Mouse (Mus musculus) v-Abl transformed pro-B cells (cell line): ENCODE measurements at regions not wholly inside any gene's neighbourhood (a gene's known extent, or its start where the extent isn't known, plus 50 kb on each side); places are given as distances from the start of the nearest gene placed in this dataset.
"Not testable (repeated sequence)": the region's sequence is repeated elsewhere in the genome, so short reads cannot be mapped to it uniquely, and the experiment has no call there.

Experiments
- in situ Hi-C, 2 experiments: fragments of 400-800 bp; cut with MboI; formaldehyde crosslinking; loops; one replicate each; pipeline ENCODE4 v1.15.1; 2025; ENCODE audit not compliant: unreplicated experiment in 2 of 2

DNA sequence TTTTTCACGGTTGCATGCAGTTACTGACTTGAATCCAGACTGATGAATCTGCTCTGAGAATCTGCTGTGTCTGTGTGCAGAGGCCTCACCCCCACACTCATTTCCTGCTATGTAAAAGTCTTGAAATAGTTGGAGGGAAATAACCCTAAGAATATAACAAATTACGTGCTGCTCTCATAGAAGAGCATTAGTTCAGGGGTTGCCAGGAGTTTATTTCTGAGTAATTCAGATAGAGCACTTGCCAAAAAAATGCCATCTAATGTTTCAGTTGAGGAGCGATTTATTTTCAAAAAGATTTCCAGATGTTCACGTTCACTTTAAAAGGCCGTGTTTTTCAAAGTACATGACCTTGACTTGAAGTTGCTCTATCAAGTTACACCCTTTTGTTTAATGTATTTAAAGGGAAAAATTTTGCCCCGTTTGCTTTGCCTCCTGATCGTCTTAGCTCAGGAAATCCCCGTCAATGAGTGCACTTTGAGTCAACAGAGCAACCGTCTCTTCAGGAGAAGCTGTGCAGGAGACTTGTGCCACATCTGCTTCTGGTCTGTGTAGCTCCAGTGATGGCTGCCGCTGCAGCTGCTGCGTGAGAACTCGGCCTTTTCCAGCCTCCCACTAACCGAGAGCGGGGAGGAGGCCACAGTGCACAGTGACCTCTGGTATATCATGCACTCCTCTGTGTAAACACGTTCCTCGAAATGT is 50.9 kb upstream of the Sec61g start:
- in situ Hi-C loops = no loop called here

DNA sequence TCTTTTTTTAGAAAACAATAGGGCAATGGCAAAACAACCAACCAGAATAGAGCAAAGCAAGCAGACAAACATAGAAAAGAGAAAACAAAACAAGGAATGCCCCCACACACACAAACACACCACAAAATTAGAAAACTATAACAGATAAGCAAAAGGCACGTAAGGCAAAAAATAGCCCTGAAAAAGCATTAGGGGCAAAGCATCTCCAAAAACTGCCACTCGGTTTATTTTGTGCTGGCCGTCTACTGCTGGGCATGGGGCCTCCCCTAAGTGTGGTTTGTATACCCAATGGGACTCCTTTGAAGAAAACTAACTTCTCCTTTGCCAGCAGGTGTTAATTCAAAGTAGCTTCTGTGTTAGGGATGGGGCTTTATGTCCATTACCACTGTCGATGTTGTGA is 53.4 kb upstream of the Sec61g start:
- in situ Hi-C loops = no loop called here

DNA sequence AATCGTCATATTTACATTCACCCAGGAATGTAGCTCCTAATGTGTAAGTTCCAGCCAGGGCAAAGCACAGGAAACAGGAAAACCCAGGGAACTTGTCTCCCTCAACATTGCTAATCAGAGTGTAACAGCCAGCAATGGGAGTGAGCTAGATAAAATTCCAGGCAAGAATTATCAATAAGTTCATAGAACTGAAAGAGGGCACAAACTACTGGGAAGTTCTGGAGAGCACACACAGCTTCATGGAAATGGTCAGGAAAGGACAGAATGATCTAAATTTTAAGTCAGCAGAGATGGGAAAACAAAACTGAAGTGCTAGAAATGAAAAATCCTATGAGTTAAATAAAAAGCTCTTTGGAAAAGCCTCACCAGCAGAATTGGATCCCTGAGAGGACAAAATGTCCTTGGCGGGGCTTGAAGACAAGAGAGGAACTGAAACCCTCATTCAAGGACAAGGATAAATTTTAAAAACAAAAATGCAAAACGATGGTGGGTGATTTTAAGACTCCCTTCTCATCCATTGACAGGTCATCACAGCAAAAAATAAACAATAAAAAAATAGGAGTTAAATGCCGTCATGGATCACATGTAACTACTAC is 80.9 kb upstream of the Sec61g start:
- in situ Hi-C loops = no loop called here

DNA sequence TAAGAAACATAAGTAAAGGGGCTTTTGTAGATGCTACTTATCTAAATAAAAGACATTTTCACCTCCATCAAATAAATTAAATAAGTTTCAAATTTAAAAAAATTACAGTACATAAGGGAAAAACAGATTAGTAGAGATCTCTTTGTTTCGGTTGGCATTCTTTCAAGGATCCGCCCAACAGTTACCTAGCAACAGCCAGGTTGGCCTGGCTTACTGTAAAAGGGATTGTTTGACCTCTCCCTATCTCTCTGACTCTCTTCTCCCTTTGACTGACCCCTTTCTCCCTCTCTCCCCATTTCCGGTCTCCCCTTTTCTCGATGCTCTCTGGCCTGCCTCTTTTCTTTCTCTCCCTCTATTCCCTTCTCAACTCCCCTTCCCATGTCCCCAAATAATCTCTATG is 82.3 kb upstream of the Sec61g start:
- in situ Hi-C loops = no loop called here

GRCm38 (mm10) chr11:16591471-16591921 is 83.2 kb upstream of the Sec61g start:
- in situ Hi-C loops = no loop called here

- in situ Hi-C loops = no loop called here
Observed at GRCm38 (mm10) chr11:16592006-16592405, 83.7 kb upstream of the Sec61g start.

DNA sequence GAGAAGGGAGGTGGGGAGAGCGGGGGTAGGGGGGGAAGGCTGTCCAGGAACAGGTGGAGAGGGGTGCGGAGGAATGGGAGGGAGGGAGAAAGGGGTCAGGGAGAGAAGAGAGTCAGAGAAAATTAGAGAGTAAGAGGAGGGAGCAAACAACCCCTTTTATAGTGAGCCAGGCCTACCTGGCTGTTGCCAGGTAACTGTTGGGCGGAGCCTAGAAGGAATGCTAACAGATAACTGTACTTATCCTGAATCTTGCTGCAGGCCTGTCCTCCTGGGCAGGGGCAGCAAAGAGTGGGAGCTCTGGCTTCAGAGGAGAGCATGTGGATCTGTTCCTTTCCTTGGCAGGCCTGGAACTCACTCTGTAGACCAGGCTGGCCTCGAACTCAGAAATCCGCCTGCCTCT is 84.5 kb upstream of the Sec61g start:
- in situ Hi-C loops = no loop called here

DNA sequence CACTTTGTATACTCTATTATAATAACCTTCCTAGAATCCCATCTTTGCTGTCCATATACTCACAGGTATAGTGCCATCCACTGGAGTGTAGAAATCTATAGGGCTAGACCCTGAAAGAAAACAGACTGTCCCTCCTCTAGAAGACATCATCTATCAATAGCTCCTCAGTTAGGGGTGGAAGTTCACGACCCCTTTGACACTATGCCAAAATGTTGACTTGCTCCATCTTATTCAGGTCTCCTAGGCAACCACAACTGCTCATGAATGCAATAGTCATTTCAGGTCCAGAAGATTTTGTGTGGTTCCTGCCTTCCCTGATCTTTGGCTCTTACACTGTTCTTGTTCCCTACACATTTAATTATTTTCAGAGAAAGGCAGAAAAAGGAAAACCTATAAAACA is 86.5 kb upstream of the Sec61g start:
- in situ Hi-C loops = no loop called here

DNA sequence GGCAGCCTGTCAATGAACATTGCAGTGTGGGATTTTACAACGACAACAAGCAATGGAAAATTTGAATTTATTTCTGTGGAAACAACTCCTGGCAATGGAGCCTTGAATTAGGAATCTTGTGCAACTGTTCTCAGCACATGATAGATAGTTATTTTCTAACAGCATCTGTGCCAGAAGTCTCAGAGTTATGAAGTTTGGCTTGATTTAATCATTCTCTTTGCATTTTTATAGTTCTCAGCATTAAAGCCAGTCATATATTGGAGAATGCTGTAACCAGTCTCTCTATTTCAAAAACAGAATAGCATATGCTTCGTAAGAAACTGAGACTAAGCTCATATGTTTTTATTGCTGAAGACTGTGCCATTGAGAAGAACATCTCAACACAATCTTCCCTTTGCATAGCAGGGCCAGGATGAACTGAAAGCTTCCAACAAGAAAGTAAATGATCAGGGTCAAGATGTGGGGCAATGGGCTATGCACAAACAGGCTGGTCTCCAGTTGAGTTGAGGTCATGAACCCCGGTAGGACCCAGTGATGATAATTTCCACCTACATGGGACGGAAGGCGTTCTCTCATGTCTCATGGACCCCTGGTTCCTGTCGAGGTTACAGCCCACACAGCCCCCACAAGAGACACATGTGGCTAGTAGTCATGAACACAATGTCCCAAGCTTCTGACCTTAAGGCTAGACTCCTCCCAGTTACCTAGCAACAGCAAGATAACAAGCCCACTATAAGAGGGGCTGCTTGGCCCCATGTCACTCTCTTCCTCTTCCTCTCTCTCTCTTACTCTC is 89.0 kb upstream of the Sec61g start:
- in situ Hi-C loops = no loop called here

DNA sequence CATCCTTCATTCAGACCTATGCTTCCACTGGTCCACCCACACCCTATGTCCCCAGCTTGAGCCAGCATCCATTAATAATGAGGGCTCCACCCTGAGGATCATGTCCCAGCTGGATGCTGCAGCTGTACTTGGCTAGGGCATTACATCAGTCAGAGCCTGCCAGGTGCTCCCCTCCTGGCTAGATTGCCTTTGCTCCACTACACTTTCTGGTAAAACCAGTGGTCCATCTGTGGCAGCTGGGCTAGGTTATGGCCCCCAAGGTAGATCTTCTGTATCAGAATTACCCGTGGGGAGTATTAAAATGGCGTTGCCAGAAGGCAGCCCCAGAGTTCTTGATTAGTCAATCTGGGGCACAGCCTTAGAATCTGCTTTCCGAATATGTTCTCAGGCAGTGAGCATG is 94.7 kb upstream of the Sec61g start:
- in situ Hi-C loops = no loop called here

DNA sequence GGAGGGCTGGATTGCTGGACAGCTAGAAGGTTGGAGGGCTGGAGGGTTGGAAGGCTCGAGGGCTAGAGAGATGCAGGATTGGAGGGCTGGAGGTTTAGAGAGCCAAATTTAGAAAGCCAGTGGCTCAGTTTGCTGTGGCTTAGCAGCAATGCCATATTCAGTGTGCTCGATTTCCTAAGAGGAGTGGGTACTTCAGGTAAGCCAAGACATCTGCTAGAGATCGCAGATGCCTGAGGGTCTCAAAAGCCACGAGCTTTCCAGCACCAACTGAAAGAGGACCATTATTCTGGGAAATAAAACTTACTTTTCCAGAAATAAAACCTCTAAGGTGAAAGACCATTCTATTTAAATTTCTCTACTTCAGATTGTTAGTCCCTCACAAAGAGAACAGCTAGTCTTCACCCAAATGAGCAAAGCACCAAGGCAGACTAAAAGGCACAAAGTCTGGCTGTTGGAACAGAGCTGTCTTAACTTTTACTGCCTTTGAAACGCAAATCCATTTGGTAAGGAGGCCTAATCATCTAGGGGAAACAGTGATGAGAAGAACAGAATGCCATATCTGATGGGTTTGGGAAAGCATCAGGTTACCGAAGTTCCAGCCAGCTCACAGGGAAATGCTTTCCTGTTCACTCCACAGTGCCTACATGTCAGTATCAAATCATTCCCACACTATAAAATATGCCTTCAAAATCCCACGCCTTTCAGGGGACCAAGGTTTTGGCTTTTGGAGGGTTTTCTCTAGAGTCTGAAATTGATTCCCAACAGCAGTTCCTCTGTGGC is 98.3 kb upstream of the Sec61g start:
- in situ Hi-C loops = no loop called here

GRCm38 (mm10) chr11:16607900-16608422 is 99.7 kb upstream of the Sec61g start:
- in situ Hi-C loops = not testable (repeated sequence)

DNA sequence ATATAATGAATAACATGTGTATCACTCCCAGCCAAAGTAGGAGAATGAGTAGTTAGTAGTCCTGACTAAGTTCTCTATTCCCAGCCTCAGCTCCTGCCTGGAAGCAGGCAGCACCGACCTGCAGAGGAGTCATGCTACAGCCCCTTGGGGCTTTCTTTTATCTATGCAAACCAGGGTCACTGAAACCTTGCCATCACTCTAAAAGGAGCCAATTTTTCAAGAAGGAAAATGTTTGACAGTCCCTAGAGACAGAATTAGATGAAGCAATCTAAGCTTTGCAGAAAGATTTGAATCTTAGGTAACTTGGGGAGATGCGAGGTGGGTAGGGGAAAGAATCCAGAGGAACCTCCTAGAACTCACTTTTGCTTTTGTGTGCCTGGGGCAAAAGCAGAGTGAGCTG is 103.5 kb upstream of the Sec61g start:
- in situ Hi-C loops = no loop called here

DNA sequence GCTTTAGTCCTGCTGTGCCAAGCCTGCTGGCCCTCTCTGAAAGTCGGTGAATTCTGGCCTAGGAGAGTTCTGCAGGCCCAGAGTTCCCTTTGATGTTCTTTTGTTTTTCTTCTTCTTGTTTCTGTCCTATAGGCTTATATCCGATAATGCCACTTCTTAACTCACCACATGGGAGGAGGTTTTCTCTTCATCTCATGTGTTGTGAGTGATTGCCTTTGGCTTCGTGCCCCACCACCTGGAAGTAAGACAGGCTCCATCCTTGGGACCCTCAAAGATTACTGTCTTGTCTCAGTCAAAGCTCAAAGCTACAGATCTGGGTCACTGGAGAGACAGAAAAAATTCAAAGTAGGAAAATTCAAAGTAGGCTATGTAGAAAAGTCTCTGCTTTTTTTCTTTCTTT is 104.2 kb upstream of the Sec61g start:
- in situ Hi-C loops = no loop called here

GRCm38 (mm10) chr11:16619736-16620135 is 111.5 kb upstream of the Sec61g start:
- in situ Hi-C loops = loop anchor here in 1 of 2 experiments (5.0 kb wide), 2 partner anchors 248 to 328 kb away; no protein-coding TSS in a partner anchor

DNA sequence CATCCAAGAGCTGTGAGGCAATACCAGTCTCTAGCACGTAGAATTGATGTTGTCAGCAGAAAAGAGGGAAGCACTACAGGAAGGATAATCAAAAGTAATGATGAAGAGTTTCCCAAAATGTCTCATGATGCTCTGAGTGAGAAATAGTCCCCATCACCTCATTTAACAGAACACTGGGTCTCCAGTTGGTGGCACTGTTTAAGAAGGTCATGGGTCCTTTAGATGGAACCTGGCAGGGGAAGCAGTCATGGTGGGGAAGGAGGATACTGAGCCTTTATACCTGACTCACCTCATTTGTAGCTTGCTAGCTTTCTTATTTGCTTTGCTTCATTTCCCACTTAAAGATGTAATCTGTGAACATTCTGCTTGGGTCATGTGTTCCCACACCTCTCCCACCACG is 115.4 kb upstream of the Sec61g start:
- in situ Hi-C loops = loop anchor here in 1 of 2 experiments (5.0 kb wide), 2 partner anchors 244 to 324 kb away; no protein-coding TSS in a partner anchor

DNA sequence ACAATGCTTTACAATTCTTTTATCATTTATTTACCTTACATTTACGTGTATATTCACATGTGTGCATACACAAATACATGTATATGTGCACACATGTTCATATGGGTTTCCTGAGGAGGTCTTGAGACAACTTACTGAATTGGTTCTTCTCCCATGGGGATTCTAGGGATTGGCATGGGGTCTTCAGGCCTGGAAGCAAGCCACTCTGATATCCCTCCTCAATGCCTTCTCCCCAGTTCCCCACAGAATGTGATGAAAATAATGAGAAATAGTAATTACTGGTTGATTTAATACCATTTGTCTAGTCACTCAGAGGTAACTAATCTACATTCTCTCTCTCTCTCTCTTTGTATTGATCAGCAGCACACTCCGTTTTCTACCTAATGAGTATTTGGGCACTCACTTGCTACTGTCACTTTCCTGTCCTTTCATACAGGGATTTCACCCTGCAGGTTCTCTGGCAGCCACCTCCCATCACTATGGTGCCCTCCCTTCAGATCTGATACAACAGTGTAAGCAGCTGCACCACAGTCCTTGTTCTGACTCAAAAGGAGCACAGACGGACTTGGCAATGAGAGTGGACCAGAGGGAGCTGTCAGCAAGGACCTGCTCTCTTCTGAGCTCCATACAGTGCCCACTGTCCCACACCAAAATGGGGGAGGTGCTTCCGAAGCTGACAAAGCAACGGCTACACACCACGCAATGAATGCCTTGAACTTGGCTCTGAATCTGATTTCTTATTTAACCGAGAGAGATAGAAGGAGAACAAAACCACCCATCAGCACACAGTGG is 119.2 kb upstream of the Sec61g start:
- in situ Hi-C loops = no loop called here

DNA sequence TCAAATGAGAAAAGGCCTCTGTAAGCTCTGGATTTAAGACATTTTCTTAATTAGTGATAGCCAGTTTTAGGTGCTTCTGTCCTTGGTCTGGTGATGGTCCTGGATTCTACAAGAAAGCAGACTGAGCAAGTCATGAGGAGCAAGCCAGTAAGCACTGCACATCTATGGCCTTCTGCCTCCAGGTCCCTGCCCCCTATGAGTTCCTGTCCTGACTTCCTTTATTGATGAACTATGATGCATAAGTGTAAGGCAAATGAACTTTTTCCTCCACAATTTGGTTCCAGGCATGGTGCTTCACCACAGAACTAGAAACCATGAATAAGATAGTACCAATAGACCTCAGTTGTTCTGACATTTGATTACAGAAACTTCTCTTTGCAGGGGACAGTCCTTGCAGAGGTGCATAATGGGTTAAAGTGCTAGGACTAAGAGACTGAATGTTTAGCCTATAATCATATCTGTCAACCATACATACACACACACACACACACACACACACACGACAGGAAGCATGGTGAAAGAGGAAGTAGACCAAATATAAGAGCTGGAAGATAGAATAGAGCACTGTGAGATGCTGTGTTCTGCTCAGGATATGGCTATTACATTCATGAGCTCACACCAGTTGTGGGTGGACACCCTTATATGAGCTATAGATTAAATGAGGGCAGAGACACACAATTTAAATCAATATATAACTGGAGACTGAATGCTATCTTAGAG is 121.3 kb upstream of the Sec61g start:
- in situ Hi-C loops = no loop called here

- in situ Hi-C loops = not testable (repeated sequence)
Observed at GRCm38 (mm10) chr11:16635796-16636195, 116.2 kb upstream of the Egfr start.
